ENCODE assay signal across 27 mouse cellular contexts in genomic region chr6:108057353-108057752, GRCm38 (mm10). TPM values are rescaled to one million over a fixed set of nuclear protein-coding genes. Genes with fewer than 3 reads are reported as not detected.
DNase-seq lines count a peak whose midpoint lies in the region; ATAC-seq and TF ChIP-seq lines count a peak whose summit lies in the region.
"Had no signal": no experiment of that assay in that cellular context is flagged by ENCODE, and none has a peak within 500 bp of the region (broad histone marks: within the 10 kb centered on the region; RNA-seq: fewer than 3 reads in every experiment).

No protein-coding gene starts in this region.

- TF ChIP-seq POLR2A in brain, embryonic 14.5 days (IDR thresholded peaks at IDR 0.05; ENCODE audit: borderline replicate concordance, extremely low read depth, insufficient read depth, insufficient read length, poor library complexity, severe bottlenecking) = no peak

- H3K4me3 ChIP-seq in forebrain, embryonic 15.5 days = no peak overlapping the region
- H3K4me3 ChIP-seq in forebrain, embryonic 12.5 days (replicated peaks) = no peak overlapping the region
- H3K4me3 ChIP-seq in forebrain, postnatal 0 days (ENCODE audit: low read depth, low read length) = no peak overlapping the region
- H3K4me3 ChIP-seq: embryonic facial prominence, embryonic 12.5 days; embryonic facial prominence, embryonic 15.5 days; erythroblast, embryonic 14.5 days; heart, embryonic 12.5 days; heart, embryonic 15.5 days; hindbrain, embryonic 10.5 days; hindbrain, embryonic 13.5 days; intestine, embryonic 15.5 days had no signal

- peak; percentile 19 to 20 for DNase-seq in layer of hippocampus, postnatal 36 days
- no peak for DNase-seq in layer of hippocampus, adult 8-10 months (ENCODE audit: low spot score in 2 of 2)
- peak; percentile 23 for DNase-seq in brain, embryonic 14.5 days (ENCODE audit: low read depth)
- DNase-seq in forebrain, postnatal 0 days = peak; percentile 31
- no peak for DNase-seq in heart, adult 18-20 months
- no peak for DNase-seq in kidney, adult 9 months
- DNase-seq: adrenal gland, adult 8-10 months; adrenal gland, postnatal 25 days; cerebellum, adult 11 months; gastrocnemius, postnatal 10 days; gastrocnemius, postnatal 36 days; heart, postnatal 10 days; heart, postnatal 36 days; kidney, adult 11 months had no signal

- no peak overlapping the region for H3K9ac ChIP-seq in forebrain, embryonic 15.5 days (replicated peaks)
- H3K9ac ChIP-seq in forebrain, embryonic 12.5 days = no peak overlapping the region
- H3K9ac ChIP-seq in forebrain, postnatal 0 days = no peak overlapping the region
- H3K9ac ChIP-seq: embryonic facial prominence, embryonic 12.5 days; embryonic facial prominence, embryonic 15.5 days; heart, embryonic 12.5 days; heart, embryonic 15.5 days; hindbrain, embryonic 13.5 days; intestine, embryonic 15.5 days had no signal

- peaks cover 9% of the 10 kb centered on the region for H3K4me1 ChIP-seq in forebrain, embryonic 15.5 days
- H3K4me1 ChIP-seq in forebrain, embryonic 12.5 days = no peaks in the 10 kb centered on the region
- no peaks in the 10 kb centered on the region for H3K4me1 ChIP-seq in forebrain, postnatal 0 days (ENCODE audit: insufficient read depth)
- H3K4me1 ChIP-seq: embryonic facial prominence, embryonic 12.5 days; embryonic facial prominence, embryonic 15.5 days; heart, embryonic 12.5 days; heart, embryonic 15.5 days; hindbrain, embryonic 10.5 days; hindbrain, embryonic 13.5 days; intestine, embryonic 15.5 days had no signal

- peak; percentile 39; the same call in 1 of the 2 replicates for ATAC-seq in forebrain, embryonic 15.5 days (replicated peaks)
- no peak for ATAC-seq in forebrain, embryonic 12.5 days (ENCODE audit: low FRiP score)
- peak; percentile 61 for ATAC-seq in forebrain, postnatal 0 days
- ATAC-seq: activated CD4-positive, CD25-positive, alpha-beta regulatory T cell, adult 4 months; CD4-positive, CD25-positive, alpha-beta regulatory T cell, adult 4 months; hindbrain, embryonic 16.5 days; intestine, embryonic 15.5 days had no signal

- no peaks in the 10 kb centered on the region for H3K27me3 ChIP-seq in forebrain, embryonic 15.5 days
- no peaks in the 10 kb centered on the region for H3K27me3 ChIP-seq in forebrain, embryonic 12.5 days
- no peaks in the 10 kb centered on the region for H3K27me3 ChIP-seq in forebrain, postnatal 0 days (ENCODE audit: insufficient read depth, low read length)
- H3K27me3 ChIP-seq: embryonic facial prominence, embryonic 12.5 days; embryonic facial prominence, embryonic 15.5 days; heart, embryonic 12.5 days; heart, embryonic 15.5 days; hindbrain, embryonic 13.5 days; intestine, embryonic 15.5 days had no signal

- H3K9me3 ChIP-seq in forebrain, embryonic 15.5 days = no peaks in the 10 kb centered on the region
- H3K9me3 ChIP-seq in forebrain, embryonic 12.5 days = no peaks in the 10 kb centered on the region
- H3K9me3 ChIP-seq in forebrain, postnatal 0 days (ENCODE audit: low read length) = no peaks in the 10 kb centered on the region
- H3K9me3 ChIP-seq: embryonic facial prominence, embryonic 12.5 days; embryonic facial prominence, embryonic 15.5 days; heart, embryonic 12.5 days; heart, embryonic 15.5 days; hindbrain, embryonic 10.5 days; hindbrain, embryonic 13.5 days; intestine, embryonic 15.5 days had no signal

- H3K4me2 ChIP-seq in forebrain, embryonic 15.5 days (replicated peaks) = no peak overlapping the region
- H3K4me2 ChIP-seq in forebrain, embryonic 12.5 days = no peak overlapping the region
- H3K4me2 ChIP-seq in forebrain, postnatal 0 days (ENCODE audit: low read depth) = no peak overlapping the region
- H3K4me2 ChIP-seq: embryonic facial prominence, embryonic 12.5 days; embryonic facial prominence, embryonic 15.5 days; heart, embryonic 12.5 days; heart, embryonic 15.5 days; hindbrain, embryonic 13.5 days; intestine, embryonic 15.5 days had no signal

- no peak overlapping the region for H3K27ac ChIP-seq in forebrain, embryonic 15.5 days (replicated peaks)
- H3K27ac ChIP-seq in forebrain, embryonic 12.5 days = no peak overlapping the region
- no peak overlapping the region for H3K27ac ChIP-seq in forebrain, postnatal 0 days (ENCODE audit: low read depth, low read length)
- H3K27ac ChIP-seq: embryonic facial prominence, embryonic 12.5 days; embryonic facial prominence, embryonic 15.5 days; heart, embryonic 15.5 days; hindbrain, embryonic 10.5 days; hindbrain, embryonic 13.5 days; intestine, embryonic 15.5 days had no signal

- no peak for TF ChIP-seq CTCF in brain, embryonic 14.5 days (IDR thresholded peaks at IDR 0.05; ENCODE audit: borderline replicate concordance, extremely low read depth, insufficient read depth, insufficient read length)
- no peak for TF ChIP-seq CTCF in forebrain, postnatal 0 days (IDR thresholded peaks at IDR 0.05; ENCODE audit: low read depth)

- 63% methylated on average over 4 of the region's 4 CpGs for WGBS in forebrain, embryonic 15.5 days
- WGBS in forebrain, embryonic 12.5 days = 79% methylated on average over 4 of the region's 4 CpGs
- 53% methylated on average over 4 of the region's 4 CpGs for WGBS in forebrain, postnatal 0 days

- H3K36me3 ChIP-seq in forebrain, embryonic 15.5 days = no peaks in the 10 kb centered on the region
- no peaks in the 10 kb centered on the region for H3K36me3 ChIP-seq in forebrain, embryonic 12.5 days (replicated peaks)
- no peaks in the 10 kb centered on the region for H3K36me3 ChIP-seq in forebrain, postnatal 0 days (ENCODE audit: insufficient read depth)
- H3K36me3 ChIP-seq: embryonic facial prominence, embryonic 12.5 days; embryonic facial prominence, embryonic 15.5 days; heart, embryonic 12.5 days; heart, embryonic 15.5 days; hindbrain, embryonic 10.5 days; hindbrain, embryonic 13.5 days; intestine, embryonic 15.5 days had no signal

RNA-seq across cellular contexts. Expression of gene Setmar, which starts 7.5 kb away (rescaled TPM):
- 7.5 and 7.8 TPM in 2 replicates for polyA plus RNA-seq in forebrain, embryonic 15.5 days (2015; fragmentation: Nextera tagmentation; extraction: Ambion mirVana)
- polyA plus RNA-seq in forebrain, embryonic 12.5 days (2016; fragmentation: Nextera tagmentation; extraction: Ambion mirVana) = 7.3 and 8.3 TPM in 2 replicates
- total RNA-seq in layer of hippocampus, postnatal 36 days (2021) = 1 to 10 TPM; 9.2 to 9.3 TPM
- total RNA-seq in layer of hippocampus, adult 8-10 months (2022) = 10 to 100 TPM in 1 of 4 experiments, 1 to 10 TPM in 3; 7.2 to 12.2 (median 9.9) TPM
- 5.9 and 7.3 TPM in 2 replicates for polyA plus RNA-seq in brain, embryonic 14.5 days (2012; rRNA removed)
- total RNA-seq in forebrain, postnatal 0 days (2014; rRNA removed) = 3.8 and 6.9 TPM in 2 replicates
- polyA plus RNA-seq in forebrain, postnatal 0 days (2015; fragmentation: Nextera tagmentation; extraction: Ambion mirVana) = 2.4 and 3.3 TPM in 2 replicates
- total RNA-seq in heart, adult 18-20 months (2021) = 1 to 10 TPM; 3.0 to 3.5 TPM

Comparison
In these comparisons a context has a peak if more than half of its experiments do, and no peak if none do; other contexts are left out.
1. DNase-seq: peak in layer of hippocampus, postnatal 36 days (2 of 2), brain, embryonic 14.5 days (single experiment) and forebrain, postnatal 0 days (single experiment); none in layer of hippocampus, adult 8-10 months (0 of 2), heart, adult 18-20 months (0 of 2) and kidney, adult 9 months (single experiment).